Mouse (Mus musculus) mouse trophoblast stem cell (cell line): ENCODE measurements around the gene Ltb4r2.

Experiments used
- in situ Hi-C, 2 experiments: fragments of 300-500 bp; cut with MseI, MboI; formaldehyde crosslinking; loops; 2 replicates in 1 of 2; 3 replicates in 1 of 2; pipeline ENCODE4 v1.15.1; 2025

The Ltb4r2 gene

GRCm38 (mm10) chr14:55761163-55761562 lies at the start of gene Ltb4r2:
Ltb4r2 (plus strand) TSS chr14:55761428.
- in situ Hi-C loops, result no loop called here

GRCm38 (mm10) chr14:55711786-55712185 lies 49.4 kb upstream of the Ltb4r2 start:
- in situ Hi-C loops, result no loop called here

GRCm38 (mm10) chr14:55713007-55713728 lies 48.1 kb upstream of the Ltb4r2 start:
- in situ Hi-C loops, result no loop called here

GRCm38 (mm10) chr14:55713729-55714122 lies 47.5 kb upstream of the Ltb4r2 start, which contains the start of gene Tgm1:
Tgm1 (minus strand) TSS chr14:55713926.
- in situ Hi-C loops, result no loop called here

GRCm38 (mm10) chr14:55714893-55715292 lies 46.3 kb upstream of the Ltb4r2 start:
- in situ Hi-C loops, result no loop called here

- in situ Hi-C loops, result no loop called here
Measured at GRCm38 (mm10) chr14:55716271-55716670, 45.0 kb upstream of the Ltb4r2 start.

GRCm38 (mm10) chr14:55716884-55717283 lies 44.3 kb upstream of the Ltb4r2 start:
- in situ Hi-C loops, result no loop called here

GRCm38 (mm10) chr14:55719737-55720136 lies 41.5 kb upstream of the Ltb4r2 start:
- in situ Hi-C loops, result no loop called here

- in situ Hi-C loops, result no loop called here
Measured at GRCm38 (mm10) chr14:55720666-55721065, 40.6 kb upstream of the Ltb4r2 start.

GRCm38 (mm10) chr14:55721076-55721475 lies 40.2 kb upstream of the Ltb4r2 start:
- in situ Hi-C loops, result no loop called here

GRCm38 (mm10) chr14:55721700-55722437 lies 39.4 kb upstream of the Ltb4r2 start, which contains the start of gene Rabggta:
Rabggta (minus strand) TSS chr14:55722263.
- in situ Hi-C loops, result no loop called here

GRCm38 (mm10) chr14:55722438-55722945 lies 38.7 kb upstream of the Ltb4r2 start:
- in situ Hi-C loops, result no loop called here

GRCm38 (mm10) chr14:55723433-55723832 lies 37.8 kb upstream of the Ltb4r2 start:
- in situ Hi-C loops, result no loop called here

GRCm38 (mm10) chr14:55724411-55724871 lies 36.8 kb upstream of the Ltb4r2 start:
- in situ Hi-C loops, result no loop called here

GRCm38 (mm10) chr14:55726261-55726660 lies 35.0 kb upstream of the Ltb4r2 start:
- in situ Hi-C loops, result no loop called here

- in situ Hi-C loops, result no loop called here
Measured at GRCm38 (mm10) chr14:55727889-55728685, 33.1 kb upstream of the Ltb4r2 start.

GRCm38 (mm10) chr14:55730116-55730515 lies 31.1 kb upstream of the Ltb4r2 start:
- in situ Hi-C loops, result no loop called here

GRCm38 (mm10) chr14:55730531-55731032 lies 30.6 kb upstream of the Ltb4r2 start:
- in situ Hi-C loops, result no loop called here

- in situ Hi-C loops, result no loop called here
Measured at GRCm38 (mm10) chr14:55733889-55734288, 27.3 kb upstream of the Ltb4r2 start.

GRCm38 (mm10) chr14:55734869-55735268 lies 26.4 kb upstream of the Ltb4r2 start:
- in situ Hi-C loops, result no loop called here

GRCm38 (mm10) chr14:55735334-55735733 lies 25.9 kb upstream of the Ltb4r2 start:
- in situ Hi-C loops, result no loop called here

- in situ Hi-C loops, result no loop called here
Measured at GRCm38 (mm10) chr14:55735758-55736157, 25.5 kb upstream of the Ltb4r2 start.
